8 mouse cellular contexts compared by ENCODE assay signal in the genomic region with DNA sequence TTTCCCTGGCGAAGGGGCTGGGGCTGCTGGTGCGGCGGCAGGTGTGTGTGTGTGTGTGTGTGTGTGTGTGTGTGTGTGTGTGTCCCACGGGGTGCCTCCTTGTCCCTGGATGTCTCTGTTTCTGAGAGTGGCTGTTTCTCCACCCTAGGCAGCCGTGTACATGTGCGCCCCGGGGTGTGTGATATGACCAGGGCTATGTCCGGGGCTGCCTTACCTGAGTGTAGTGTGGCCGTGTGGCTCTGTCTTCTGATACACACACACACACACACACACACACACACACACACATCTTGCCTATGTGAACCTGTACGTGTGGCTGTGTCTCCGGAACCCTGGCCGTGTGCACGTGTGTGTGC. TPM values are rescaled to one million over a fixed set of nuclear protein-coding genes. Genes with fewer than 3 reads are reported as not detected.
DNase-seq lines count a peak whose midpoint lies in the region; ATAC-seq and TF ChIP-seq lines count a peak whose summit lies in the region.

No protein-coding gene starts in this region.

- no peaks in the 10 kb centered on the region for H3K27me3 ChIP-seq in heart, embryonic 14.5 days (ENCODE audit: control insufficient read depth, insufficient read depth, low read length)
- no peaks in the 10 kb centered on the region for H3K27me3 ChIP-seq in forebrain, embryonic 11.5 days (ENCODE audit: control insufficient read depth, insufficient read depth, low read length)
- no peaks in the 10 kb centered on the region for H3K27me3 ChIP-seq in limb, embryonic 11.5 days (ENCODE audit: control insufficient read depth, insufficient read depth, low read length)
- no peaks in the 10 kb centered on the region for H3K27me3 ChIP-seq in midbrain, embryonic 14.5 days (ENCODE audit: control insufficient read depth, insufficient read depth, low read length)

- 9% methylated on average over 12 of the region's 13 CpGs for WGBS in heart, embryonic 14.5 days
- WGBS in forebrain, embryonic 11.5 days: 13% methylated on average over 13 of the region's 13 CpGs
- WGBS in limb, embryonic 11.5 days: 2% methylated on average over 13 of the region's 13 CpGs
- WGBS in midbrain, embryonic 14.5 days: 5% methylated on average over 13 of the region's 13 CpGs

- DNase-seq in heart, adult 8-10 months (ENCODE audit: low spot score): no peak
- DNase-seq in ES-E14 (ENCODE audit: low read depth, low spot score): no peak
- no peak for DNase-seq in forebrain, embryonic 11.5 days (ENCODE audit: low spot score)
- DNase-seq in limb, embryonic 11.5 days (ENCODE audit: low spot score): no peak
- peak; percentile 65 for DNase-seq in midbrain, embryonic 14.5 days
- DNase-seq in frontal cortex, postnatal 25 days (ENCODE audit: low spot score in 2 of 2): no peak
- no peak for DNase-seq in cerebellum, adult 11 months

- peak overlapping the region; percentile 81 to 91 for H3K27ac ChIP-seq in heart, embryonic 14.5 days (replicated peaks in 1 of 2; ENCODE audit: control insufficient read depth in 1 of 2, insufficient read depth in 1 of 2, low read depth in 2 of 2, low read length in 2 of 2)
- H3K27ac ChIP-seq in ES-E14 (ENCODE audit: insufficient read depth, low read depth, low read length, poor library complexity, severe bottlenecking): peak overlapping the region; percentile 71; the same call in 1 of the 2 replicates
- peak overlapping the region; percentile 89 for H3K27ac ChIP-seq in forebrain, embryonic 11.5 days (ENCODE audit: low read depth, low read length)
- H3K27ac ChIP-seq in limb, embryonic 11.5 days (replicated peaks; ENCODE audit: low read depth, low read length): peak overlapping the region; percentile 73; the same call in 1 of the 2 replicates
- peak overlapping the region; percentile 98 for H3K27ac ChIP-seq in midbrain, embryonic 14.5 days (replicated peaks; ENCODE audit: low read depth, low read length)

- peak overlapping the region; percentile 87 to 89 for H3K4me3 ChIP-seq in heart, embryonic 14.5 days (ENCODE audit: control insufficient read depth in 1 of 2, insufficient read depth in 1 of 2, low read depth in 1 of 2, low read length in 2 of 2)
- H3K4me3 ChIP-seq in ES-E14 (ENCODE audit: insufficient read depth in 1 of 2, low read depth in 1 of 2, low read length in 2 of 2, poor library complexity in 1 of 2, severe bottlenecking in 1 of 2): peak overlapping the region; percentile 88 to 94
- peak overlapping the region; percentile 84 for H3K4me3 ChIP-seq in forebrain, embryonic 11.5 days (ENCODE audit: low read depth, low read length)
- H3K4me3 ChIP-seq in limb, embryonic 11.5 days (ENCODE audit: low read depth, low read length): peak overlapping the region; percentile 94
- peak overlapping the region; percentile 90 for H3K4me3 ChIP-seq in midbrain, embryonic 14.5 days (replicated peaks; ENCODE audit: low read depth, low read length)

- H3K9ac ChIP-seq in heart, embryonic 14.5 days (ENCODE audit: low read length): peak overlapping the region; percentile 91
- H3K9ac ChIP-seq in ES-E14 (ENCODE audit: insufficient read depth, low read depth, low read length, poor library complexity, severe bottlenecking): peak overlapping the region; percentile 90
- H3K9ac ChIP-seq in forebrain, embryonic 11.5 days (ENCODE audit: low read length): peak overlapping the region; percentile 95
- peak overlapping the region; percentile 92 for H3K9ac ChIP-seq in limb, embryonic 11.5 days (ENCODE audit: low read length)
- peak overlapping the region; percentile 98 for H3K9ac ChIP-seq in midbrain, embryonic 14.5 days (replicated peaks; ENCODE audit: low read length)

- no peaks in the 10 kb centered on the region for H3K9me3 ChIP-seq in heart, embryonic 14.5 days (ENCODE audit: control insufficient read depth, low read length)
- H3K9me3 ChIP-seq in ES-E14 (ENCODE audit: control insufficient read depth, insufficient read depth, low read depth, low read length): no peaks in the 10 kb centered on the region
- no peaks in the 10 kb centered on the region for H3K9me3 ChIP-seq in forebrain, embryonic 11.5 days (ENCODE audit: control insufficient read depth, low read length)
- H3K9me3 ChIP-seq in limb, embryonic 11.5 days (ENCODE audit: control insufficient read depth, low read length): no peaks in the 10 kb centered on the region
- no peaks in the 10 kb centered on the region for H3K9me3 ChIP-seq in midbrain, embryonic 14.5 days (ENCODE audit: control insufficient read depth, low read length)

- H3K4me2 ChIP-seq in heart, embryonic 14.5 days (ENCODE audit: low read length): peak overlapping the region; percentile 94
- H3K4me2 ChIP-seq in forebrain, embryonic 11.5 days (ENCODE audit: low read depth, low read length, severe bottlenecking): peak overlapping the region; percentile 93
- peak overlapping the region; percentile 72 for H3K4me2 ChIP-seq in limb, embryonic 11.5 days (ENCODE audit: low read depth, severe bottlenecking)
- peak overlapping the region; percentile 93 for H3K4me2 ChIP-seq in midbrain, embryonic 14.5 days (ENCODE audit: low read length)

- ATAC-seq in heart, embryonic 14.5 days (ENCODE audit: insufficient number of reproducible peaks, insufficient read depth, low FRiP score, low read depth): peak; percentile 49
- ATAC-seq in forebrain, embryonic 11.5 days (replicated peaks; ENCODE audit: low FRiP score): peak; percentile 42
- peak; percentile 24; the same call in 1 of the 2 replicates for ATAC-seq in limb, embryonic 11.5 days (ENCODE audit: insufficient number of reproducible peaks, low FRiP score, low TSS enrichment, low read depth)
- peak; percentile 28; the same call in 1 of the 2 replicates for ATAC-seq in midbrain, embryonic 14.5 days (ENCODE audit: low FRiP score, low TSS enrichment)

- peaks cover 33 to 52% of the 10 kb centered on the region in 2 experiments for H3K4me1 ChIP-seq in heart, embryonic 14.5 days (ENCODE audit: control insufficient read depth in 2 of 2, insufficient read depth in 2 of 2, low read length in 2 of 2)
- H3K4me1 ChIP-seq in ES-E14 (ENCODE audit: control insufficient read depth in 2 of 2, insufficient read depth in 2 of 2, low read length in 2 of 2, poor library complexity in 1 of 2): peaks cover 18 to 32% of the 10 kb centered on the region in 2 experiments
- H3K4me1 ChIP-seq in forebrain, embryonic 11.5 days (replicated peaks; ENCODE audit: control insufficient read depth, insufficient read depth, low read length): peaks cover 14% of the 10 kb centered on the region
- peaks cover 20% of the 10 kb centered on the region; the same call in 1 of the 2 replicates for H3K4me1 ChIP-seq in limb, embryonic 11.5 days (ENCODE audit: control insufficient read depth, insufficient read depth, low read length)
- H3K4me1 ChIP-seq in midbrain, embryonic 14.5 days (ENCODE audit: control insufficient read depth, insufficient read depth, low read length): peaks cover 28% of the 10 kb centered on the region

- in situ Hi-C loops in ES-E14 (cut with MboI; ENCODE audit: low sequenced_read_pairs in 2 of 2, unreplicated experiment in 2 of 2): no loop called here

- H3K36me3 ChIP-seq in heart, embryonic 14.5 days (ENCODE audit: control insufficient read depth, insufficient read depth, low read length): no peaks in the 10 kb centered on the region
- H3K36me3 ChIP-seq in ES-E14 (ENCODE audit: control insufficient read depth, insufficient read depth, low read length, poor library complexity, severe bottlenecking): no peaks in the 10 kb centered on the region
- H3K36me3 ChIP-seq in forebrain, embryonic 11.5 days (ENCODE audit: control insufficient read depth, insufficient read depth, low read length): no peaks in the 10 kb centered on the region
- no peaks in the 10 kb centered on the region for H3K36me3 ChIP-seq in limb, embryonic 11.5 days (ENCODE audit: control insufficient read depth, insufficient read depth, low read length)
- no peaks in the 10 kb centered on the region for H3K36me3 ChIP-seq in midbrain, embryonic 14.5 days (ENCODE audit: control insufficient read depth, insufficient read depth, low read length)

TF ChIP-seq in ES-E14, 5 proteins besides CTCF, POLR2A, EP300 and RAD21:
- TF ChIP-seq CHD2 (IDR thresholded peaks at IDR 0.05; ENCODE audit: low read depth, low read length): no peak
- TF ChIP-seq MAFK (IDR thresholded peaks at IDR 0.05; ENCODE audit: insufficient read depth, low read depth, low read length): no peak
- no peak for TF ChIP-seq ZNF384 (IDR thresholded peaks at IDR 0.05; ENCODE audit: low read depth, low read length)

RNA-seq across cellular contexts. Expression of gene Slc6a6, which starts 0.6 kb away (rescaled TPM):
- 64.2 and 66.8 TPM in 2 replicates for polyA plus RNA-seq in heart, embryonic 14.5 days (2014; fragmentation: Nextera tagmentation; extraction: Ambion mirVana)
- 100 to 1,000 TPM in 2 of 4 experiments, 10 to 100 TPM in 2; 91.8 to 114 (median 101) TPM for total RNA-seq in heart, adult 8-10 months (2022)
- total RNA-seq in ES-E14 (2012; rRNA removed): 150 and 231 TPM in 2 replicates
- polyA plus RNA-seq in forebrain, embryonic 11.5 days (2014; fragmentation: Nextera tagmentation; extraction: Ambion mirVana): 44.2 and 49.3 TPM in 2 replicates
- polyA plus RNA-seq in limb, embryonic 11.5 days (2014; fragmentation: Nextera tagmentation; extraction: Ambion mirVana): 34.4 and 36.1 TPM in 2 replicates
- polyA plus RNA-seq in midbrain, embryonic 14.5 days (2014; fragmentation: Nextera tagmentation; extraction: Ambion mirVana): 94.1 and 94.3 TPM in 2 replicates
